Mouse (Mus musculus): ENCODE results near the gene Usp34. TPM values are rescaled to one million over a fixed set of nuclear protein-coding genes. Genes with fewer than 3 reads are reported as not detected.
"Not testable (repeated sequence)": the region's sequence is repeated elsewhere in the genome, so short reads cannot be mapped to it uniquely, and the experiment has no call there.

The Usp34 gene
- polyA plus RNA-seq, 1 experiment = 0.81 TPM

DNA sequence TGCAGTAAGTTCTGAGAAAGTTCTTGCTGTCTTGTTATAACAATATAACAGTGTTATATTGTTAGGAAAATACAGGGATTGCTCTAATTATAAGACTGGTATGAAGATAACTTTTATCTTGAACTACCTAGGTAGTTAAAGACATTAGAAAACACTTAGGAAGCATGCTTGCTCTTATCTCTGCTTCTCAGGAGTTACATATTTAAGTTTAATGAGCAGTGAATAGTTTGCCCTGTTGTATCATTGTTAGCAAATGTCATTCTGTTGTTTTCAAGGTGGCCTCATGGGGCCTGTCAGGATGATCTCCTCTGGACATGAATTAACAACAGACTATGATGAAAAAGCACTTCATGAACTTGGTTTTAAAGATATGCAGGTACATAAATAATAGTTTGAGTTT, 85.9 kb downstream of the Usp34 start:
- H3K4me3 ChIP-seq (replicated peaks) = no peak overlapping the region
- TF ChIP-seq FLI1 (IDR thresholded peaks at IDR 0.05; ENCODE audit: low read length) (no peak), GATA1 (IDR thresholded peaks at IDR 0.05; ENCODE audit: borderline replicate concordance, low read length) (no peak)
- H3K9me3 ChIP-seq = no peaks in the 10 kb centered on the region
- H3K4me1 ChIP-seq = no peaks in the 10 kb centered on the region
- peaks cover 92% of the 10 kb centered on the region for H3K36me3 ChIP-seq (replicated peaks; ENCODE audit: low read length)
- no peaks in the 10 kb centered on the region for H3K27me3 ChIP-seq (replicated peaks)

- no peaks in the 10 kb centered on the region for H3K27me3 ChIP-seq (replicated peaks)
- TF ChIP-seq FLI1 (IDR thresholded peaks at IDR 0.05; ENCODE audit: low read length) (no peak), GATA1 (IDR thresholded peaks at IDR 0.05; ENCODE audit: borderline replicate concordance, low read length) (no peak)
- H3K4me3 ChIP-seq (replicated peaks) = no peak overlapping the region
- no peaks in the 10 kb centered on the region; the same call in 1 of the 2 replicates for H3K4me1 ChIP-seq
- H3K9me3 ChIP-seq = no peaks in the 10 kb centered on the region
- peaks cover 95% of the 10 kb centered on the region for H3K36me3 ChIP-seq (replicated peaks; ENCODE audit: low read length)
Measured at GRCm38 (mm10) chr11:23396608-23397007, 89.9 kb downstream of the Usp34 start.

GRCm38 (mm10) chr11:23400978-23401776, 94.5 kb downstream of the Usp34 start:
- TF ChIP-seq GATA1 (IDR thresholded peaks at IDR 0.05; ENCODE audit: borderline replicate concordance, low read length) (no peak), FLI1 (IDR thresholded peaks at IDR 0.05; ENCODE audit: low read length) (no peak)
- Histone ChIP-seq H3K4me1 (no peaks in the 10 kb centered on the region; the same call in 1 of the 2 replicates), H3K27me3 (replicated peaks) (no peaks in the 10 kb centered on the region), H3K4me3 (replicated peaks) (no peak overlapping the region), H3K9me3 (no peaks in the 10 kb centered on the region), H3K36me3 (replicated peaks; ENCODE audit: low read length) (peaks cover 98% of the 10 kb centered on the region)

DNA sequence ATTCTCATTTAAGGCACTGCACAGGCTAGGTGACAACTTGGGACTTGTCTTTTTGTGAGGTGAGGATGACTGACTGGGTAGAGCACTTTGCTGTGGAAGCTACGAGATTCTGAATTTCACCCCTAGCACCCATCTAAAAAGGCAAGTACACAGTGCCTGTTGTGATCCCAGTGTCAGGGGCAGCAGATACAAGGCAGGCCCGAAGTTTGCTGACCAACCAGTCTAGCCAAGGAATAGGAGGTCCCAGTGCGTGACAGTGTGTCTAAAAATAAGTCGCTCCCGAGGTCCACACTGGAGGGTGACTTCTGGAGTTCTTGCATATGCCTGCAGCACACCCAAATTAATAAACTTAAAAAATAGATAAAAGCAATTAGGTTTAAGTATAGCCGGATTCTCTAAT, 121.6 kb downstream of the Usp34 start:
- TF ChIP-seq GATA1 (IDR thresholded peaks at IDR 0.05; ENCODE audit: borderline replicate concordance, low read length) (no peak), FLI1 (IDR thresholded peaks at IDR 0.05; ENCODE audit: low read length) (no peak)
- H3K4me1 ChIP-seq = no peaks in the 10 kb centered on the region
- H3K4me3 ChIP-seq (replicated peaks) = no peak overlapping the region
- peaks cover 97% of the 10 kb centered on the region for H3K36me3 ChIP-seq (replicated peaks; ENCODE audit: low read length)
- H3K27me3 ChIP-seq (replicated peaks) = no peaks in the 10 kb centered on the region
- H3K9me3 ChIP-seq = no peaks in the 10 kb centered on the region

GRCm38 (mm10) chr11:23430013-23430412, 123.3 kb downstream of the Usp34 start:
- Histone ChIP-seq H3K4me3 (replicated peaks) (no peak overlapping the region), H3K36me3 (replicated peaks; ENCODE audit: low read length) (peaks cover 99% of the 10 kb centered on the region), H3K9me3 (no peaks in the 10 kb centered on the region), H3K4me1 (no peaks in the 10 kb centered on the region), H3K27me3 (replicated peaks) (no peaks in the 10 kb centered on the region)
- TF ChIP-seq GATA1 (IDR thresholded peaks at IDR 0.05; ENCODE audit: borderline replicate concordance, low read length) = no peak
- TF ChIP-seq FLI1 (IDR thresholded peaks at IDR 0.05; ENCODE audit: low read length) = no peak

- Histone ChIP-seq H3K36me3 (replicated peaks; ENCODE audit: low read length) (peaks cover 95% of the 10 kb centered on the region), H3K4me1 (no peaks in the 10 kb centered on the region), H3K9me3 (no peaks in the 10 kb centered on the region), H3K4me3 (replicated peaks) (no peak overlapping the region), H3K27me3 (replicated peaks) (no peaks in the 10 kb centered on the region)
- TF ChIP-seq GATA1 (IDR thresholded peaks at IDR 0.05; ENCODE audit: borderline replicate concordance, low read length) (no peak), FLI1 (IDR thresholded peaks at IDR 0.05; ENCODE audit: low read length) (no peak)
Measured at GRCm38 (mm10) chr11:23436076-23436475, 129.4 kb downstream of the Usp34 start.

- not testable (repeated sequence) for H3K9me3 ChIP-seq; H3K4me3 ChIP-seq (replicated peaks); H3K27me3 ChIP-seq (replicated peaks); H3K4me1 ChIP-seq
- H3K36me3 ChIP-seq (replicated peaks; ENCODE audit: low read length) = peaks cover 87% of the 10 kb centered on the region
Measured at GRCm38 (mm10) chr11:23465862-23466261, 159.2 kb downstream of the Usp34 start.

- H3K27me3 ChIP-seq (replicated peaks) = no peaks in the 10 kb centered on the region
- peaks cover 96% of the 10 kb centered on the region for H3K36me3 ChIP-seq (replicated peaks; ENCODE audit: low read length)
- H3K4me1 ChIP-seq = peaks cover 1% of the 10 kb centered on the region; the same call in 1 of the 2 replicates
- H3K9me3 ChIP-seq = no peaks in the 10 kb centered on the region
- TF ChIP-seq FLI1 (IDR thresholded peaks at IDR 0.05; ENCODE audit: low read length) = no peak
- no peak for TF ChIP-seq GATA1 (IDR thresholded peaks at IDR 0.05; ENCODE audit: borderline replicate concordance, low read length)
- H3K4me3 ChIP-seq (replicated peaks) = no peak overlapping the region
Measured at GRCm38 (mm10) chr11:23489955-23490354, 183.3 kb downstream of the Usp34 start.

DNA sequence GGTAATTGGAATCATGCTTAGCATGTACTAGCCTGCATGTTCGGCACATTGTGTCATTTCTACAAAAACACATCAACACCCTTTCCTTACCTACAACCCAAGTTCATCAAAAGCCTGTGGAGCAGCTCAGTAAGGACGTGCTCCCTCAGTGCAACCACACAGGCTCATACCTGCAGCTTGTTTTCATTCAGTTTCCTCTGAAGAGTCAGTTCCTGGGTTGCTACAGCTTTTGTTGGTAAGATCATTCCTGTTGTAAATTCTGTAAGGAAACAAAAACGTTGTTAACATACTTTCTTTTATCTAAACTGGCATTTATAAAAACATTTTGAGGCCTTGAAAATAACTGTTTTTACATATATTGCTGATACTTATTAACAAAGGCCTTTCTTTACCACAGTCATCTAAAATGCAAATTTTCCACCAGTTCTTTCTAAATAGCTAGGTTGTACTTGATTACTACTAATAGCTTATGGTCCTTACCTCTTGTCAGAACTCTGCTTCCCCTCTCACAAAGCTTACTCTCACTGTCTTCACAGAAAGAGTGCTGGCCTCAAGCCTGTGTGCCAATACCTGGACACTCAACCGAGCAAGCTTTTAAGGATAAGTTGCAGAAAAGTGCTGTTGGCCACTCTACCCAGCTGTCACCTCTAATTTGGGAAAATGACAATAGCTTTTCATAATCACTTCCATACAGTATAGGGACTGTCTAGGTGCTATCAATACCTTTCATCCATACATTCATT, 185.5 kb downstream of the Usp34 start:
- TF ChIP-seq FLI1 (IDR thresholded peaks at IDR 0.05; ENCODE audit: low read length) = no peak
- no peak for TF ChIP-seq GATA1 (IDR thresholded peaks at IDR 0.05; ENCODE audit: borderline replicate concordance, low read length)
- no peaks in the 10 kb centered on the region for H3K9me3 ChIP-seq
- H3K4me1 ChIP-seq = peaks cover 22% of the 10 kb centered on the region
- peaks cover 93% of the 10 kb centered on the region for H3K36me3 ChIP-seq (replicated peaks; ENCODE audit: low read length)
- no peak overlapping the region for H3K4me3 ChIP-seq (replicated peaks)
- H3K27me3 ChIP-seq (replicated peaks) = no peaks in the 10 kb centered on the region

GRCm38 (mm10) chr11:23495231-23495630, 188.5 kb downstream of the Usp34 start:
- Histone ChIP-seq H3K27me3 (replicated peaks) (no peaks in the 10 kb centered on the region), H3K4me1 (peaks cover 27% of the 10 kb centered on the region), H3K9me3 (no peaks in the 10 kb centered on the region), H3K4me3 (replicated peaks) (peak overlapping the region; percentile 74), H3K36me3 (replicated peaks; ENCODE audit: low read length) (peaks cover 63% of the 10 kb centered on the region)
- no peak for TF ChIP-seq FLI1 (IDR thresholded peaks at IDR 0.05; ENCODE audit: low read length)
- TF ChIP-seq GATA1 (IDR thresholded peaks at IDR 0.05; ENCODE audit: borderline replicate concordance, low read length) = no peak
